Mouse (Mus musculus) heart, embryonic 15.5 days (tissue): Measurements from ENCODE around the gene Btbd16. TPM values are rescaled to one million over a fixed set of nuclear protein-coding genes. Genes with fewer than 3 reads are reported as not detected.

Experiments used
- ATAC-seq: fragments of 200-750 bp; cut with Nextera tagmentation; replicated peaks from 2 replicates; pipeline ENCODE4 v1.8.0; 2017; ENCODE audit warnings: low read depth, moderate TSS enrichment; ENCODE audit not compliant: insufficient number of reproducible peaks, insufficient read depth, low FRiP score
- H3K27ac ChIP-seq: fragments of 300-500 bp; sonication (generic); 2 replicates; pipeline ENCODE4 v1.5.1; 2015; ENCODE audit warnings: mild to moderate bottlenecking, inconsistent platforms
- H3K27me3 ChIP-seq: fragments of 300-500 bp; sonication (generic); 2 replicates; pipeline ENCODE4 v1.6.1; 2015; ENCODE audit warnings: inconsistent platforms
- H3K36me3 ChIP-seq: fragments of 300-500 bp; sonication (generic); 2 replicates; pipeline ENCODE4 v1.6.1; 2015; ENCODE audit warnings: mild to moderate bottlenecking, inconsistent platforms
- H3K4me1 ChIP-seq: fragments of 300-500 bp; sonication (generic); replicated peaks from 2 replicates; pipeline ENCODE4 v1.6.1; 2015; ENCODE audit warnings: inconsistent platforms
- H3K4me2 ChIP-seq: fragments of 300-500 bp; sonication (generic); 2 replicates; pipeline ENCODE4 v1.6.1; 2015; ENCODE audit warnings: inconsistent platforms, mild to moderate bottlenecking, moderate library complexity
- H3K4me3 ChIP-seq: fragments of 300-500 bp; sonication (generic); 2 replicates; pipeline ENCODE4 v1.5.1; 2015; ENCODE audit warnings: mild to moderate bottlenecking, inconsistent platforms
- H3K9ac ChIP-seq: fragments of 300-500 bp; sonication (generic); 2 replicates; pipeline ENCODE4 v1.6.1; 2015; ENCODE audit warnings: mild to moderate bottlenecking, inconsistent platforms
- H3K9me3 ChIP-seq: fragments of 300-500 bp; sonication (generic); replicated peaks from 2 replicates; pipeline ENCODE4 v1.6.1; 2016; ENCODE audit warnings: inconsistent platforms
- WGBS: fragments of 180-500 bp; shearing (Covaris S2); methylation state at CpG from one replicate; pipeline ENCODE4 v1.1.7; 2015; ENCODE audit warnings: mixed read lengths; 5-methylcytosine and 5-hydroxymethylcytosine counted together
- polyA plus RNA-seq: library from polyadenylated mRNA; unstranded; fragments of >200 nt; fragmentation: Nextera tagmentation; extraction: Ambion mirVana; gene quantifications from 2 replicates; pipeline ENCODE4 v1.2.1, GENCODE M21; 2015

Gene Btbd16
- polyA plus RNA-seq, 1 experiment from 2014 or later, result 0.09 TPM

DNA sequence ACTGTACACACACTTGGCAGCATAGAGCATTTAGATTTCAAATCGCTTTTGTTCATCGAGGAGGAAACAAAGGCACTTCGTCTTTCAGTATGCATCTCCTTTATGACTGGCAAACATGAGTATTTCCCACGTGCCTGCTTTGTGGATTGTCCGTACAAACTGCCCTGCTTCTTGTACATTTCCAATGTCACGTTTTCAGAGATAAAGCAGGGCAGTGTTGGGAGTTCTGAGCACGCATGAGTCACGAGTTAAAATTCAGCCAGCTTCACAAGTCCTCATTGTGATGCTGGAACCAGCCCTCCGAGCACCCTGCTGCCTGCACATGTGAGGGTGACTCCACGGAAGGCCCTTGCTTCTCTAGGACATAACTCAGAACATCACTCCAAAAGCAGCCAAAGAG lies 45.8 kb downstream of the Btbd16 start:
- Histone ChIP-seq H3K9me3 (no peaks in the 10 kb centered on the region), H3K9ac (no peak overlapping the region), H3K36me3 (no peaks in the 10 kb centered on the region), H3K4me1 (peaks cover 25% of the 10 kb centered on the region), H3K27me3 (peaks cover 4% of the 10 kb centered on the region; the same call in 1 of the 2 replicates), H3K4me2 (no peak overlapping the region), H3K27ac (no peak overlapping the region), H3K4me3 (no peak overlapping the region)
- no peak for ATAC-seq
- WGBS, result 48% methylated on average over 10 of the region's 10 CpGs

DNA sequence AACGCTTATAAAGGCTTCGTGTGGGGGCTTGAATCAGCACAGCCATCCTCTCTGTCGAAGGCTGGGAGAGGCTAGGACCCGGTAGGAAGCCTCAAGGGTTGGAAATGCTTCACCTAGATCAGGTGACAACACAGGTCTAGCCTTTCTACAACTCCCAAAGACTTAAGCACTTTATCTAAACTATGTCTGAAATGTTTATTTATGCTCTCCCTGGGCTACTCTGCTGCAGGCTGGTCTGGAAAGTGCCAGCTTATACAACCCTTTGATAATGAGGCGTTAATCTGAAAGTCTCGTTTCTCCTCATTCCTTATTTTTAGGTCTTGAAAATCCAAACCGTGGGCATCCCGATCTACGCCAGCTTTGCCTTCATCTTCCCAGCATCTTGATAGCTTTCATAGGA lies 50.1 kb downstream of the Btbd16 start:
- 28% methylated on average over 9 of the region's 9 CpGs for WGBS
- Histone ChIP-seq H3K27me3 (peaks cover 4% of the 10 kb centered on the region; the same call in 1 of the 2 replicates), H3K27ac (no peak overlapping the region), H3K4me1 (peaks cover 23% of the 10 kb centered on the region), H3K36me3 (no peaks in the 10 kb centered on the region), H3K9ac (no peak overlapping the region), H3K4me2 (0 out of 2 replicates have a peak overlapping the region, but pooled peaks have one; percentile 12), H3K4me3 (no peak overlapping the region), H3K9me3 (no peaks in the 10 kb centered on the region)
- ATAC-seq, result no peak

DNA sequence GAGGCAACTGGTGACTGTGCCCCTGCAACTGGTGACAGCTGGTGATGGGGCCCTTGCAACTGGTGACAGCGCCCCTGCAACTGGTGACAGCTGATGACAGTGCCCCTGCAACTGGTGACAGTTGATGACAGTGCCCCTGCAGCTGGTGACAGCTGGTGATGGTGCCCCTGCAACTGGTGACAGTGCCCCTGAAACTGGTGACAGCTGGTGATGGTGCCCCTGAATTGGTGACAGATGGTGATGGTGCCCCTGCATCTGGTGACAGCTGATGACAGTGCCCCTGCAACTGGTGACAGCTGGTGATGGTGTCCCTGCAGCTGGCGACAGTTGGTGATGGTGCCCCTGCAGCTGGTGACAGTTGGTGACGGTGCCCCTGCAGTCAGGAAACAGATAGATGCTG lies 52.5 kb downstream of the Btbd16 start:
- WGBS, result 75% methylated on average over 3 of the region's 3 CpGs

DNA sequence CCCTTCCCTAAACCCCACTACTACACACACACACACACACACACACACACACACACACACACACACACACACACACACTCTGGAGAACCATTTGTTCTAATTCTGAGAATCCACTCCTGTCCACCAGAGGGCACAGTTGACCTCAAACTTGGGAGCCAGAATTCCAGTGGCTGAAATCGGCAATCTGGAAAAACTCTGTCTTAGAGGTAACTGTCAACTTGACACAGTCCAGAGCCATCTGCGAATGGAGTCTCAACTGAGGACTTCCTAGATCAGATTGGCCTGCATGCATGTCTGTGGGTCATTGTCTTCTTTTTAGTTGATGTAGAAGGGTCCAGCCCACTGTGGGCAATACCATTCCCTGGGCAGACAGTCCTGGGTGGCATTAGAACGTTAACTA lies 53.6 kb downstream of the Btbd16 start:
- H3K27me3 ChIP-seq, result peaks cover 4% of the 10 kb centered on the region; the same call in 1 of the 2 replicates
- no peak overlapping the region for H3K27ac ChIP-seq
- ATAC-seq, result no peak
- H3K9ac ChIP-seq, result no peak overlapping the region
- H3K9me3 ChIP-seq, result no peaks in the 10 kb centered on the region
- WGBS, result 36% methylated on average over 3 of the region's 3 CpGs
- H3K4me2 ChIP-seq, result no peak overlapping the region
- no peaks in the 10 kb centered on the region for H3K36me3 ChIP-seq
- no peak overlapping the region for H3K4me3 ChIP-seq
- peaks cover 16% of the 10 kb centered on the region for H3K4me1 ChIP-seq

More for the DNA sequence above, 52.5 kb downstream of the Btbd16 start:
- no peak overlapping the region for H3K27ac ChIP-seq
- H3K4me1 ChIP-seq, result peaks cover 16% of the 10 kb centered on the region
- H3K4me3 ChIP-seq, result no peak overlapping the region
- no peak for ATAC-seq
- H3K9me3 ChIP-seq, result no peaks in the 10 kb centered on the region
- H3K27me3 ChIP-seq, result peaks cover 4% of the 10 kb centered on the region; the same call in 1 of the 2 replicates
- no peak overlapping the region for H3K9ac ChIP-seq
- H3K36me3 ChIP-seq, result no peaks in the 10 kb centered on the region
- H3K4me2 ChIP-seq, result no peak overlapping the region

DNA sequence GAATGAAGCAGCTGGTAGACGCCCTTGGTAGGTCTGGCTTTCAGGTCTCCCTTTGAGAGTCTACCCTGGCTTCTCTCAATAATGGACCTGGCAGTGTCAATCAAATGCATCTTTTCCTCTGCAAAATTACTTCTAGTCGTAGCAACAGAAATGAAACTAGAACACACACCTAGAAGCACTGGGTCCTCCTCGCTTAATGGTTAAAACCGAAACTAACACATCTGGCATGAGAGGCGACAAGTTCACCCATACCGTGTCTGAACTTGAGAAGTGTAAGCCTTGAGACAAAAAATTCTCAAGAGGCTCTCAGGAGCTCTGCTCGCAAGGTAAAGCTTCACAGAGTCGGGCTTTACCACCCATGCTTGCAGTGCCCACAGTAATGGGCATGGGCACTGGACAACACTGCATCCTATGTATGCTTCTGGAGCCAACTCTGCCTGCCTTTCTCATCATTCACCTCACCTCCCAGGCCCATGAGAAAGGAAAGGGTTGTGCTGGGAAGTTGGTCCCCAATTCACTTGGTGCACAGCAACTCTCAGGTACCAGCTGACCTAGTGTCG lies 54.1 kb downstream of the Btbd16 start:
- no peaks in the 10 kb centered on the region for H3K9me3 ChIP-seq
- no peak for ATAC-seq
- H3K27ac ChIP-seq, result no peak overlapping the region
- no peaks in the 10 kb centered on the region for H3K36me3 ChIP-seq
- H3K4me3 ChIP-seq, result no peak overlapping the region
- no peak overlapping the region for H3K9ac ChIP-seq
- H3K27me3 ChIP-seq, result peaks cover 4% of the 10 kb centered on the region; the same call in 1 of the 2 replicates
- H3K4me1 ChIP-seq, result peaks cover 16% of the 10 kb centered on the region
- no peak overlapping the region for H3K4me2 ChIP-seq
- WGBS, result 86% methylated on average over 9 of the region's 9 CpGs

DNA sequence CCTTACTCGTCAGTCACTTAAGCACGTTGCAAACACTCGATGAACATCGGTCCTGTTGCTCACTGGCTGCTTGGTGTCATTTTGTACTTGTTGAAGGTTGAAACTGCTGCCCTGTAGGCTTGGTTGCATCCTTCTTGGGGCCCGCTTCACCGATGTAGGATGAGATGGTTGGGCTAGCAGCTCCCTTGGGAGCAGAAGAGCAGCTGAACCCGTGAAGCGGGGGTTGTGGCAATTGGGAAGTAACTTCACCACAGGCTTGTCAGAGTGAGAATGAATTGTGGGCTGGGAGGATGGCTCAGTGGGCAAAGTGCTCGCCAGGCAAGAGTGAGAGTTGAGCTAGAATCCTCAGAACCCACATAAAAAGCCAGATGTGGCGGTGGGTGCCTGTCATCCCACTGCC lies 54.6 kb downstream of the Btbd16 start:
- ATAC-seq, result no peak
- Histone ChIP-seq H3K27ac (no peak overlapping the region), H3K9ac (no peak overlapping the region), H3K9me3 (no peaks in the 10 kb centered on the region), H3K36me3 (no peaks in the 10 kb centered on the region), H3K27me3 (0 out of 2 replicates have a peak, but pooled peaks cover 4% of the 10 kb centered on the region), H3K4me2 (no peak overlapping the region), H3K4me1 (peaks cover 16% of the 10 kb centered on the region), H3K4me3 (no peak overlapping the region)
- 77% methylated on average over 10 of the region's 10 CpGs for WGBS

DNA sequence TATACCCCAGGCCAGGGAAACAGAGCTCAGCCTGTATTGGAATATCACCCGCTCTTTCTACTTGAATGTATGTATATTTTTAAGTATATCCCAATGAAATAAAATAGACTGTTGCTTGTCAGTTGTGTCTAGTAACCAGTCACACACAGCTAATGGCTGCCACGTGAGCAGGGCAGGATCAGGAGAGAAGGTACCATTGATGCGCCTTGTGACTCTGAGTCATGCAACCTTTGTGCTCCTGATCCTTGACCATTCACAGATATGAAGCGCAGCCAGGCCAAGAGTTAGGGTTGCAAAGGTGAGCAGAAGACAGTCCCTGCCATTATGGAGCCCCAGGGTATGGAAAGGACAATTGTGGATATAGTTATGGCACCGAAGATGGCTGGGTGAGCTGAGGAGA lies 57.7 kb downstream of the Btbd16 start:
- Histone ChIP-seq H3K4me1 (peaks cover 19% of the 10 kb centered on the region), H3K4me3 (no peak overlapping the region), H3K9me3 (no peaks in the 10 kb centered on the region), H3K9ac (no peak overlapping the region), H3K27ac (no peak overlapping the region), H3K36me3 (no peaks in the 10 kb centered on the region), H3K27me3 (peaks cover 8% of the 10 kb centered on the region; the same call in 1 of the 2 replicates), H3K4me2 (no peak overlapping the region)
- 87% methylated on average over 5 of the region's 5 CpGs for WGBS
- no peak for ATAC-seq

DNA sequence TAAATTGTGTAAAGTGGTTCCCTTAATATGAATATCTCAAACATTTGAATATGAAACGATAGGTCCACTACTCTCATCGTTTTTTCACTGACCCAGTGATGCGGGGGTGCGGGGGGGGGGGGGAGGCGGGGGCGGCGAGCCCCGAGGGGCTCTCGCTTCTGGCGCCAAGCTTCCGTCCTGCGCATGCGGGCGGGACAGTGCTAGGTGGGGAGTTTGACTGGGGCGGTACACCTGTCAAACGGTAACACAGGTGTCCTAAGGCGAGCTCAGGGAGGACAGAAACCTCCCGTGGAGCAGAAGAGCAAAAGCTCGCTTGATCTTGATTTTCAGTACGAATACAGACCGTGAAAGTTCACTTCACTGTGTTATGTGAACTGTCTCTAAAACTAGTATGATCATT lies 60.4 kb downstream of the Btbd16 start:
- no peaks in the 10 kb centered on the region for H3K36me3 ChIP-seq
- no peak overlapping the region for H3K4me2 ChIP-seq
- H3K4me1 ChIP-seq, result peaks cover 33% of the 10 kb centered on the region
- no peak overlapping the region for H3K9ac ChIP-seq
- peaks cover 8% of the 10 kb centered on the region; the same call in 1 of the 2 replicates for H3K27me3 ChIP-seq
- no peak overlapping the region for H3K4me3 ChIP-seq
- no peak overlapping the region for H3K27ac ChIP-seq
- ATAC-seq, result peak; percentile 97
- WGBS, result 30% methylated on average over 21 of the region's 21 CpGs
- no peaks in the 10 kb centered on the region for H3K9me3 ChIP-seq

DNA sequence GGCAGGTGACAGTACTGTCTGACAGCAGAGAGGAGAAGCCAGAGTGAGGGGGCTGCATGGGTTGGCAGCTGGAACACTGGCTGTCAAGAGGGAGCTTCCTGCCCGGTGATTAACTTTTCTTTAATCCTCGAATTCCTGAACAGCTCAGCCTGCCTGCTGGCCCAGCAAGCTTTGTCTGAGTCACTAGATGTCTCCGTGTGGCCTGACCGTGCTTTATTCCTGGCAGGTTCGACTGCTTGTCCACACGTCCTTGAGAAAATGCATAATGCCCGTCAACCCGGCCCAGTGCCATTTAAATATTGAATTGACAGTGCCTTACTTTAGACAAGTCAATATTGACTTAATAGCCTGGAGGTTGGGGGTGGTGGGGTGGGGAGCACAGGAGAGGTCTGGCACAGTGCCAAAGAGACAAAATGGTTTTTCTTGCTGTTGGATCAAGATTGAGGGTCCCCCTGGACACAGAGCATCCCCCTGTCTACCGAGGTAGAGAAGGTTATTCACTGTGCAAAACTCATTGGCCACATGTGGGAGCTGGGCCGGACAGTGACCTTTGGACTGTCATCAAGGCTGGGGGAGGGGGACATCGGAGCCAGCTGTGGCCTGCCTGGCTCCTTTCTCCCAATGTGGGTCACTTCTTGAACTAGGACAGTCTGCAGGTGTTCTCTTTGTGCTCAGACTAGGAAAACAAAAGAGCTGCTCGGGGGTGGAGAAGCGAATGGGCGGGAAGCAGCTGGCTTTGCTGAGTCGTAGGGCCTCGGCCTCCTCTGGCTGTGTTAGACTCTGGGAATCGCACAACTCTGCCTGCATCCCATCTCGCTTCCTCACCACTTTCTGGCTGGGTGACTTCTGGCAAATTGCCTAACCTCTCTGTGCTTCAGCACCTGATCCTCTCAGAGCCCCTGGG lies 61.3 kb downstream of the Btbd16 start:
- Histone ChIP-seq H3K9me3 (no peaks in the 10 kb centered on the region), H3K4me2 (no peak overlapping the region), H3K27ac (peak overlapping the region; percentile 25; the same call in 1 of the 2 replicates), H3K4me1 (peaks cover 31% of the 10 kb centered on the region), H3K27me3 (peaks cover 8% of the 10 kb centered on the region; the same call in 1 of the 2 replicates), H3K4me3 (no peak overlapping the region), H3K9ac (no peak overlapping the region), H3K36me3 (no peaks in the 10 kb centered on the region)
- WGBS, result 26% methylated on average over 18 of the region's 18 CpGs
- no peak for ATAC-seq

DNA sequence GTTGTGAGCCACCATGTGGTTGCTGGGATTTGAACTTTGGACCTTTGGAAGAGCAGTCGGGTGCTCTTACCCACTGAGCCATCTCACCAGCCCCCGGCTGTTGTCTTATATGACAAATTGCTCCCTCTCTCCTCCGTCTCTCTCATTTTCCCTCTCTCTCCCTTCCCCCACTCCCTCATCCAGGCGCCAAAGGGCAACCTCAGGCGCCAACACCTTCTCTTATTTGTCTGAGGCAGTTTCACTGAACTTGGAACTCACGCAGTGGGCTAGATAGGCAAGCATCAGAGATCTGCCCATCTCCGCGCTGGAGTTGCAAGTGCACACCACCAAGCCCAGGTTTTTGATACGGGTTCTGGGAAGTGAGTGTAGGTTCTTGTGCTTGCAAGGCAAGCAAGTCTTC lies 62.2 kb downstream of the Btbd16 start:
- no peaks in the 10 kb centered on the region for H3K9me3 ChIP-seq
- no peaks in the 10 kb centered on the region for H3K36me3 ChIP-seq
- H3K27ac ChIP-seq, result no peak overlapping the region
- no peak overlapping the region for H3K9ac ChIP-seq
- ATAC-seq, result no peak
- H3K4me3 ChIP-seq, result no peak overlapping the region
- peaks cover 8% of the 10 kb centered on the region; the same call in 1 of the 2 replicates for H3K27me3 ChIP-seq
- H3K4me2 ChIP-seq, result no peak overlapping the region
- 89% methylated on average over 9 of the region's 9 CpGs for WGBS
- H3K4me1 ChIP-seq, result peaks cover 31% of the 10 kb centered on the region

DNA sequence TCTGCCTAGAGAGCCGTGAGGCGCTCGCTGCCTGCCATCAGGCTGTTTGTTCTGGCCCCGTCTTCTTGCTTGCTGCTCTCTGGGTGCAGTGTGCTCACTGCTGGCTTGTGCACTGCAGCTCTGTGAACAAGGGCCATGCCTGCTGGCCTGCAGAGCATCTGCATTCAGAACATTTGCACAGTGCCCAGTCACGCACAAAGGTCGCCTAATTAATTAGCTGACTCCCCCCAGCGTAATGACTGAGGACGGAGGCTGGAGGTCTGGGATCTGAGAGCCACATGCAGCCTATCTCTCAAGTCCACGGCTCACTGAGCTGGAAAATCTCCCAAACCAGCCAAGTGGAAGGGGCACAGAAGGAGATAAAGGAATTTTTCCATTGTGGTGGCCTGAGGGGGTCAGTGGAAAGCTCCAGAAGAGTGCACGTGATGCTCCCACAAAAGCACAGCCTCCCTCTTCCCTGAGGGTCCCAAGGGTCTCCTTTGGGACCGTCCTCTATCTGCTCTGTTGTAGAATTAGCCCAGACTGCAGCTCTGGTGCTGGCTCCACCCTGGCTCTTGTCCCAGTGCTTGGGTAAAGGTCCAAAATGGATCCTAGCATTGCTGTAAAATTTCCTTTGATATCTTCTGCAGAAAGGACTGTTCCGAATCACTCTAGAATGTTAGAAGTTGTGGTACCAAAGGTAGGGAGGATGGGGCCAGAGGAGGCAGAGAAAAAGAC lies 64.2 kb downstream of the Btbd16 start:
- Histone ChIP-seq H3K27me3 (peaks cover 7% of the 10 kb centered on the region; the same call in 1 of the 2 replicates), H3K4me2 (peak overlapping the region; percentile 26; the same call in 1 of the 2 replicates), H3K9me3 (no peaks in the 10 kb centered on the region), H3K9ac (no peak overlapping the region), H3K4me3 (no peak overlapping the region), H3K4me1 (peaks cover 31% of the 10 kb centered on the region), H3K27ac (peak overlapping the region; percentile 38), H3K36me3 (no peaks in the 10 kb centered on the region)
- 37% methylated on average over 12 of the region's 12 CpGs for WGBS
- 0 out of 2 replicates have a peak, but pooled peaks have one; percentile 14 for ATAC-seq
